Comparison of ENCODE assay signal across 8 mouse cellular contexts in the genomic region with DNA sequence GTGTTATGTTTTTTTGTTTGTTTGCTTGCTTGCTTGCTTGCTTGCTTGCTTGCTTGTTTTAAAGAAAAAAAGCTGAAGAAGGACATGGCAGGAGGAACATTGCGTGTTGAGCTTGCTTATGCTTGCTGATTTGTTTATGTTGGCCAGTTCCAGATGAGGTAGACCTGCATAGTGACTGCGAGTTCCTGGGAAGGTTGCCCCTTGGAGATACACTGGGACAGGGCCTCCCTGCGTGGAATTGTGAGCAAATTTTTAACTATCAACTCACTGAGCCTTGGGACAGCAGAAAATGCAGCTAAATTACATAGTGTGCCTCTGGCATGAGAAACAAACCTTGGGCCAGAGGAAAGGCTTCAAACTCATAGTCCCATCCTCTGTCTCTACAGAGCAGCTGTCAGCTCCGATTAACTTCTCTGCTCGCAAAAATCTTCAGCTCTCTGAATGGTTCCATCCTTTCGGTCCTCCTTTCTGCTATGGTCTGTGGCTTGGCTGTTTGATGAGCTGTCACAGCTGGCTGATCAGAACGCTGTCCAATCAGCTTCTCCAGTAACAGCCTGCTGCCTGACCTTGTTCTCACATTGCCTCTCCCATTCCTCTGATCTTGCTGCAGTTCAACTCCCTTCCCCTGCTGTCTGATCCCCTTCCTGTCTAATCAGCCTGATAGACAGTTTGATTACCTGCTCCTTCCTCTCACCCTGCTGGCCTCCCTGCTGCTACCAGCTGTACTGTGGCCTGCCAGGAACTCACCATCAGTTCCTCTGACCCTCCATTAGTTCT.
DNase-seq lines count a peak whose midpoint lies in the region; ATAC-seq lines count a peak whose summit lies in the region.

No protein-coding gene starts in this region.

- peak; percentile 3 to 8 for DNase-seq in cerebellum, postnatal 14 days
- no peak for DNase-seq in cerebellum, adult 8-10 months
- peak; percentile 18 for DNase-seq in R1 (ENCODE audit: low read depth, low spot score)
- DNase-seq in heart, postnatal 4 days, result peak; percentile 6
- DNase-seq in lung, postnatal 4 days, result peak; percentile 29 to 74
- DNase-seq in left cerebral cortex, postnatal 10 days (ENCODE audit: extremely low spot score in 1 of 2, low spot score in 2 of 2), result no peak
- DNase-seq in adrenal gland, postnatal 36 days, result no peak

- intact Hi-C loops in left cerebral cortex, postnatal 10 days (cut with DNase I), result no loop called here

- no peak for ATAC-seq in megakaryocyte, adult 5-6 weeks (ENCODE audit: poor library complexity, severe bottlenecking)

Comparison
In these comparisons a context has a peak if more than half of its experiments do, and no peak if none do; other contexts are left out.
1. DNase-seq: peak in cerebellum, postnatal 14 days (2 of 2), R1 (single experiment), heart, postnatal 4 days (single experiment) and lung, postnatal 4 days (2 of 2); none in cerebellum, adult 8-10 months (single experiment), left cerebral cortex, postnatal 10 days (0 of 2) and adrenal gland, postnatal 36 days (0 of 2).